Mouse (Mus musculus) retina, postnatal 1 day (tissue): ENCODE data around the gene Zbtb16.

Source experiments
- DNase-seq: peaks from one replicate; pipeline ENCODE4 v3.0.0-alpha.2; 2012

Zbtb16 gene

GRCm38 (mm10) chr9:48661225-48662023, 174.6 kb downstream of the Zbtb16 start:
- DNase-seq, result no peak

- no peak for DNase-seq
Observed at GRCm38 (mm10) chr9:48655525-48656169, 180.4 kb downstream of the Zbtb16 start.

- DNase-seq, result no peak
Observed at GRCm38 (mm10) chr9:48654730-48655129, 181.3 kb downstream of the Zbtb16 start.

- DNase-seq, result no peak
Observed at GRCm38 (mm10) chr9:48653399-48654070, 182.5 kb downstream of the Zbtb16 start.

- no peak for DNase-seq
Observed at GRCm38 (mm10) chr9:48652026-48652425, 184.0 kb downstream of the Zbtb16 start.

GRCm38 (mm10) chr9:48650846-48651245, 185.2 kb downstream of the Zbtb16 start:
- DNase-seq, result no peak

- peak; percentile 49 for DNase-seq
Observed at GRCm38 (mm10) chr9:48649851-48650685, 186.0 kb downstream of the Zbtb16 start.

- peak; percentile 92 for DNase-seq
Observed at GRCm38 (mm10) chr9:48649098-48649766, 186.8 kb downstream of the Zbtb16 start.

GRCm38 (mm10) chr9:48648285-48649097, 187.5 kb downstream of the Zbtb16 start:
- peak; percentile 44 for DNase-seq

- peak; percentile 55 for DNase-seq
Observed at GRCm38 (mm10) chr9:48647648-48648284, 188.3 kb downstream of the Zbtb16 start.

GRCm38 (mm10) chr9:48646781-48647647, 189.0 kb downstream of the Zbtb16 start:
- DNase-seq, result peak; percentile 17

GRCm38 (mm10) chr9:48646251-48646650, 189.8 kb downstream of the Zbtb16 start:
- peak; percentile 93 for DNase-seq

- no peak for DNase-seq
Observed at GRCm38 (mm10) chr9:48645648-48646126, 190.3 kb downstream of the Zbtb16 start.

GRCm38 (mm10) chr9:48644926-48645647, 190.9 kb downstream of the Zbtb16 start:
- peak; percentile 83 for DNase-seq

GRCm38 (mm10) chr9:48644376-48644775, 191.6 kb downstream of the Zbtb16 start:
- no peak for DNase-seq

GRCm38 (mm10) chr9:48641636-48642035, 194.4 kb downstream of the Zbtb16 start:
- no peak for DNase-seq

GRCm38 (mm10) chr9:48640881-48641280, 195.1 kb downstream of the Zbtb16 start:
- no peak for DNase-seq

GRCm38 (mm10) chr9:48638176-48638803, 197.7 kb downstream of the Zbtb16 start:
- DNase-seq, result no peak
